Mouse (Mus musculus) ovary, postnatal 10 days (tissue): Measurements from ENCODE around the gene Kcns3.
"Not testable (repeated sequence)": the region's sequence is repeated elsewhere in the genome, so short reads cannot be mapped to it uniquely, and the experiment has no call there.

Source experiments
- DNase-seq: peaks from one replicate; pipeline ENCODE4 v3.0.0; 2022; ENCODE audit warnings: low spot score

Gene Kcns3

DNA sequence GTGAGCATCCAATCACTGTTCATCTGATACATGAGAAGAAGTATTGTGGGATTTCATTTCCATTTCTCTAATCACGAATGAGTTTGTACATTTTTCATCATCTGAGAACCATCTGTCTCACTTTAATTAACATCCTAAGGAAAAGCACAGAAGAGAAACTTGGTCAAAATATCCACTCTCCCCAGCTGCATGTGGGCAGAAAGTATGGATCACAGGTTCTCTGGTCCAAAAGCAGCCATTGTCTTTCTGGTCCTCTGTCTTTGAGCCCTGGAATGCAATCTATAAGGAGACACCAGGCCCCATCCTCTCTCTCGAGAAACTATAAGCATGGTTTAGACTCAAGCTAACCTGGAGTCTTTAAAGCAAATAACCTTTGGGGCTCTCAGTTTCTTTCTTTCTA lies 79.8 kb downstream of the Kcns3 start:
- no peak for DNase-seq

DNA sequence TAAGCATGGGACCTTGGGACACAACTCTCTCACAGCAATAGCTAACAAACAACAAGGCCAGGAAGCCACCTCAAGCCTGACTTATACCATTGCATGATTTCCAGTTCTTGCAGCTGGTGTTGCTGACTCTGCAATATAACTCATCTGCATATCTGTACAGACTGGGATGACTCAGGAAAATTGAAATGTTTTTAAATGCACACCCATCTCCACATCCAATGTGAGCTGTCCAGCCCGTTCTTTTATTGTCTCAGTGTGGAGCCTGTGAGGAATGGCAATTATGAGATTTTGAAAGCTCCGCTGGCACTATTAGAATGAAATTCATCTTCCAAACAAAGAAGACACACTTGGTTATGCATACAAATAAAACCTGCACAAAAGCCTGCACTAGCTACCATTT lies 84.0 kb downstream of the Kcns3 start:
- no peak for DNase-seq

DNA sequence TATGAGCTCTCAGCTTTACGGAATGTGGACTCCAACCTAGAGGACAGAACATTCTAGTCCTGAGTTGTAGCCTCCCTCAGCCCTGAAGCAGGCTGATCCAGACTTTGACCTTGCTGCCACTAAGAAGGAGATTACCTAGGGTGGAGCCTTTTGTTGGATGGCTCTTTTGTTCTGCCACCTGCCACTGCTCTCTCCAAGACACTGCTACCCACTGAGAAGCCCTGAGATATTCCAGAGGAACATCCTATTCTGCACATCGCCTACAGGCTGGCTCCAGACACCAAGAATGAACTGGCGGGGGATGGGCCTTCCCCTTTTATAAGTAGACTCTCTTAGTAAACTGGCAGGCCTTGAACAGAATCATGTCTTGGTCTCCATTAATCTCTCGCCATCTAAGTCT lies 98.2 kb downstream of the Kcns3 start:
- DNase-seq = not testable (repeated sequence)

DNA sequence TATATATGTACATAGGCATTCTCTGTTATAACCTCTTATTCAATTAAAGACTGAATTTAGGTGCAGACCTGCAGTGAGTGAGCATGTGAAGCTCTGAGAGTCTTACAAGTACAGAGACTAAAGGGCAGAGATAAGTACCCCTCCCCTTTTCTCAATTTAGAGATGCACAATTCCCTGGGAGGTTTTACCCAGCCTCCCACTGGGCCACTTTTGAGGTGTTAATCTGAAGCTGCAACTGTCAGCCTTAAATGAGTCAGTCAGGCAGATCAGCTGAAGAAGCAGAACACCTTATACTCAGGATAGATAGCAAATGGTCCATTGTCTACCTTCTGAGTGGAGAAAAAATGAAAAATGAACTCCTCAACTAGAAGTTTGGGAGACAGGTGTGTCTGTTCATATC lies 109.0 kb downstream of the Kcns3 start:
- no peak for DNase-seq
